Mouse (Mus musculus) neural tube, embryonic 14.5 days (tissue): ENCODE results near the gene Pkhd1. TPM values are rescaled to one million over a fixed set of nuclear protein-coding genes. Genes with fewer than 3 reads are reported as not detected.

Experiments used
- ATAC-seq: fragments of 200-750 bp; cut with Nextera tagmentation; 2 replicates; pipeline ENCODE4 v1.8.0; 2017; ENCODE audit warnings: low read depth, mild to moderate bottlenecking, moderate TSS enrichment, moderate library complexity
- H3K27ac ChIP-seq: fragments of 300-500 bp; sonication (generic); 2 replicates; pipeline ENCODE4 v1.5.1; 2014; ENCODE audit warnings: low read depth, mild to moderate bottlenecking, control low read depth, low read length, moderate library complexity, mixed read lengths
- H3K27me3 ChIP-seq: fragments of 300-500 bp; sonication (generic); 2 replicates; pipeline ENCODE4 v1.6.1; 2014; ENCODE audit warnings: low read length; ENCODE audit not compliant: control insufficient read depth, insufficient read depth
- H3K36me3 ChIP-seq: fragments of 300-500 bp; sonication (generic); 2 replicates; pipeline ENCODE4 v1.6.1; 2014; ENCODE audit warnings: low read length, mixed read lengths; ENCODE audit not compliant: control insufficient read depth, insufficient read depth
- H3K4me1 ChIP-seq: fragments of 300-500 bp; sonication (generic); 2 replicates; pipeline ENCODE4 v1.6.1; 2014; ENCODE audit warnings: low read length; ENCODE audit not compliant: control insufficient read depth, insufficient read depth
- H3K4me2 ChIP-seq: fragments of 300-500 bp; sonication (generic); 2 replicates; pipeline ENCODE4 v1.6.1; 2014; ENCODE audit warnings: mild to moderate bottlenecking, low read depth, low read length, control low read depth
- H3K4me3 ChIP-seq: fragments of 300-500 bp; sonication (generic); 2 replicates; pipeline ENCODE4 v1.5.1; 2014; ENCODE audit warnings: low read depth, low read length, control low read depth, mixed read lengths
- H3K9ac ChIP-seq: fragments of 300-500 bp; sonication (generic); replicated peaks from 2 replicates; pipeline ENCODE4 v1.6.1; 2014; ENCODE audit warnings: low read depth, mild to moderate bottlenecking, control low read depth, low read length, mixed read lengths
- H3K9me3 ChIP-seq: fragments of 300-500 bp; sonication (generic); 2 replicates; pipeline ENCODE4 v1.6.1; 2016; ENCODE audit warnings: low read length; ENCODE audit not compliant: control insufficient read depth
- WGBS: fragments of 180-500 bp; shearing (Covaris S2); extraction: QIAGEN DNeasy Blood & Tissue Kit; methylation state at CpG from one replicate; pipeline ENCODE4 v1.1.7; 2014; 5-methylcytosine and 5-hydroxymethylcytosine counted together
- polyA plus RNA-seq: library from polyadenylated mRNA; unstranded; fragments of >200 nt; fragmentation: Nextera tagmentation; extraction: Ambion mirVana; gene quantifications from 2 replicates; pipeline ENCODE4 v1.2.1, GENCODE M21; 2014

Pkhd1 gene
- polyA plus RNA-seq, 1 experiment from 2014 or later: 0.04 TPM

GRCm38 (mm10) chr1:20135065-20135618 lies 482.7 kb downstream of the Pkhd1 start:
- no peak overlapping the region for H3K27ac ChIP-seq
- H3K4me1 ChIP-seq: 0 out of 2 replicates have a peak, but pooled peaks cover 4% of the 10 kb centered on the region
- H3K36me3 ChIP-seq: no peaks in the 10 kb centered on the region
- 22% methylated on average over 4 of the region's 4 CpGs for WGBS
- H3K4me3 ChIP-seq: no peak overlapping the region
- H3K9me3 ChIP-seq: no peaks in the 10 kb centered on the region
- H3K27me3 ChIP-seq: no peaks in the 10 kb centered on the region
- H3K4me2 ChIP-seq: no peak overlapping the region
- ATAC-seq: peak; percentile 34; the same call in 1 of the 2 replicates
- H3K9ac ChIP-seq: no peak overlapping the region

- Histone ChIP-seq H3K27ac (no peak overlapping the region), H3K9me3 (no peaks in the 10 kb centered on the region), H3K27me3 (no peaks in the 10 kb centered on the region), H3K36me3 (no peaks in the 10 kb centered on the region), H3K4me1 (0 out of 2 replicates have a peak, but pooled peaks cover 4% of the 10 kb centered on the region), H3K4me2 (no peak overlapping the region), H3K9ac (no peak overlapping the region), H3K4me3 (no peak overlapping the region)
- ATAC-seq: no peak
- 94% methylated on average over 4 of the region's 4 CpGs for WGBS
Measured at GRCm38 (mm10) chr1:20133636-20134035, 484.2 kb downstream of the Pkhd1 start.

GRCm38 (mm10) chr1:20131786-20132596 lies 485.9 kb downstream of the Pkhd1 start:
- WGBS: 62% methylated on average over 6 of the region's 6 CpGs

GRCm38 (mm10) chr1:20117331-20117730 lies 500.5 kb downstream of the Pkhd1 start:
- 76% methylated on average over 1 of the region's 1 CpGs for WGBS
- Histone ChIP-seq H3K4me2 (no peak overlapping the region), H3K9me3 (no peaks in the 10 kb centered on the region), H3K9ac (no peak overlapping the region), H3K27me3 (no peaks in the 10 kb centered on the region), H3K36me3 (no peaks in the 10 kb centered on the region), H3K27ac (no peak overlapping the region), H3K4me3 (no peak overlapping the region), H3K4me1 (no peaks in the 10 kb centered on the region)
- ATAC-seq: no peak

More at GRCm38 (mm10) chr1:20131786-20132596, 485.9 kb downstream of the Pkhd1 start:
- Histone ChIP-seq H3K9ac (no peak overlapping the region), H3K36me3 (no peaks in the 10 kb centered on the region), H3K27me3 (no peaks in the 10 kb centered on the region), H3K4me1 (0 out of 2 replicates have a peak, but pooled peaks cover 4% of the 10 kb centered on the region), H3K4me3 (no peak overlapping the region), H3K4me2 (no peak overlapping the region), H3K9me3 (no peaks in the 10 kb centered on the region), H3K27ac (no peak overlapping the region)
- ATAC-seq: no peak

- Histone ChIP-seq H3K4me1 (no peaks in the 10 kb centered on the region), H3K27me3 (no peaks in the 10 kb centered on the region), H3K4me2 (no peak overlapping the region), H3K36me3 (no peaks in the 10 kb centered on the region), H3K9me3 (no peaks in the 10 kb centered on the region), H3K4me3 (no peak overlapping the region), H3K9ac (no peak overlapping the region), H3K27ac (no peak overlapping the region)
- no peak; the same call in 1 of the 2 replicates for ATAC-seq
- 55% methylated on average over 3 of the region's 3 CpGs for WGBS
Measured at GRCm38 (mm10) chr1:20069733-20070132, 548.1 kb downstream of the Pkhd1 start.

- Histone ChIP-seq H3K9me3 (no peaks in the 10 kb centered on the region), H3K27me3 (no peaks in the 10 kb centered on the region), H3K4me1 (no peaks in the 10 kb centered on the region), H3K4me2 (no peak overlapping the region), H3K36me3 (no peaks in the 10 kb centered on the region), H3K9ac (no peak overlapping the region), H3K4me3 (no peak overlapping the region), H3K27ac (no peak overlapping the region)
- 38% methylated on average over 3 of the region's 3 CpGs for WGBS
- peak; percentile 77; the same call in 1 of the 2 replicates for ATAC-seq
Measured at GRCm38 (mm10) chr1:20058245-20058644, 559.6 kb downstream of the Pkhd1 start.

GRCm38 (mm10) chr1:20039389-20039788 lies 578.5 kb downstream of the Pkhd1 start:
- H3K4me2 ChIP-seq: no peak overlapping the region

GRCm38 (mm10) chr1:20035277-20035676 lies 582.6 kb downstream of the Pkhd1 start:
- H3K9ac ChIP-seq: no peak overlapping the region
- WGBS: 63% methylated on average over 7 of the region's 7 CpGs
- no peak for ATAC-seq
- no peaks in the 10 kb centered on the region for H3K9me3 ChIP-seq
- no peaks in the 10 kb centered on the region for H3K27me3 ChIP-seq
- H3K4me3 ChIP-seq: no peak overlapping the region
- no peak overlapping the region for H3K4me2 ChIP-seq
- no peaks in the 10 kb centered on the region for H3K36me3 ChIP-seq
- H3K4me1 ChIP-seq: no peaks in the 10 kb centered on the region
- H3K27ac ChIP-seq: no peak overlapping the region

More at GRCm38 (mm10) chr1:20039389-20039788, 578.5 kb downstream of the Pkhd1 start:
- H3K36me3 ChIP-seq: no peaks in the 10 kb centered on the region
- H3K4me3 ChIP-seq: no peak overlapping the region
- H3K9me3 ChIP-seq: no peaks in the 10 kb centered on the region
- no peak overlapping the region for H3K9ac ChIP-seq
- H3K27ac ChIP-seq: no peak overlapping the region
- H3K4me1 ChIP-seq: no peaks in the 10 kb centered on the region
- 88% methylated on average over 3 of the region's 3 CpGs for WGBS
- no peaks in the 10 kb centered on the region for H3K27me3 ChIP-seq
- no peak for ATAC-seq
